Mouse (Mus musculus): ENCODE results near the gene Cd300lg.

Cd300lg gene

DNA sequence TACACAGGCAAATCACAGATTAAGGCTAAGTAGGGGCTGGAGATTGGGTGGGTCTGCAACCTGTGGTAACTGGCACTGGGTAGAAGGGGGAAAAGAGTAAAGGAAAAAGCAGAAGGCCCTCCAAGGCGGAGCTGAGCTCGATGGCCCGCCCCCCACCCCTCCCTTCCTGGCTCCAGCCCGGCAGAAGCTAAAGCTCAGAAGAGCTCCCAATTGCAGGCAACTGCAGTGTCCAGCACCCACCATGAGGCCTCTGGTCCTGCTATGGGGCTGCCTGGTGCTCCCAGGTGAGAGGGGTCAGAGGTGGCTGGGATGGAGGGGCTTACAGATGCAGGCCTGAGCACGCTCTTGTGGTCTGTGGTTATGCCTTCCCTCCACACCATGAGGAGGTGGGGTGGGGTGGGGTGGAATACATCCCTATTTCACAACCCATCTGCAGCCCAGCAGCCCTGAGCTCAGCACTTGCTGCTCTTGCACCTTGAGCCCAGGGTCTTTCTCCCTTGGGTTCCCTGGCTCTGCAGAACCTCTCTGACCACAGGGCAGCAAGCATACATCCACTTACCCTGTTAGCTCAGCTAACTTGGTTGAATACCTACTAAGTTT is at the start of gene Cd300lg:
Gene Cd300lg (plus strand): TSS at position 160 of the 600 bp plus-strand sequence.
- in situ Hi-C loops (cut with MboI, MseI) = no loop called here

GRCm38 (mm10) chr11:101991813-101992212 is 49.5 kb upstream of the Cd300lg start:
- in situ Hi-C loops (cut with MboI, MseI) = no loop called here

DNA sequence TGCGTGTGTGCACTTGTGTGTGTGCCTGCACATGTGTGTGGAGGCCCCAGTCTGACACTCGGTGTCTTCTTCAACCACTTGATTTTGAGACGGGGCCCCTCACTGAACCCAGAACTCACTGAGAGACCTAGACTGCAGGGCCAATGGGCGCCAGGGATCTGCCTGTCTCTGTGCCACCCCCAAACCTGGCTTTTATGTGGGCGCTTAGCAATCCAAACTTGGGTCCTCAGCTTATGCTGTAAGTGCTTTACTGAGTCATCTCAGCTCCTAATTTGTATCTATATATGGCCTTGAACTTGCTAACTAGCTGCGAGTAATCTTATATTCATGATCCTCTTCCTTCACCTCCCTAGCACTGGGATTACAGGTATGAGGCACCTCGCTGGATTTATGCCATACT is 48.9 kb upstream of the Cd300lg start:
- in situ Hi-C loops (cut with MboI, MseI) = no loop called here

DNA sequence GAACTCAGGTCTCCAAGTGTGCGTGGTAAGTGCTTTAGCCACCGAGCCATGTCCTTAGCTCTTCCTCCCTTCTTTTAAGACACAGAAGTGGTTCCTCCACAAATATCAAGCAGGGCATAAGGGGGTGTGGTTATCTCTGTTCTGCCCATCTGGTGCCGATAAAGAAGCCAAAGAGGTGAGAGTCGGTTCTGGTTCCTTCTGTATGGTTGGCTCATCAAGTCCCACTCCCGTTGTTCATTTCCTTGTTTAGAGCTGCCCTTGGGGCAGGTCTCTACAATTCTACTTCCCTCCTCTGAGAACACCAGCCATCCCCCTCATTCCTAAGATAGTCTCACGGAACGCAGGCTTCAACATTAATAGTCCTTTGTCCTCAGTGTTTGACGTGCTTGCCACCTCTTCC is 47.2 kb upstream of the Cd300lg start:
- in situ Hi-C loops (cut with MboI, MseI) = no loop called here

DNA sequence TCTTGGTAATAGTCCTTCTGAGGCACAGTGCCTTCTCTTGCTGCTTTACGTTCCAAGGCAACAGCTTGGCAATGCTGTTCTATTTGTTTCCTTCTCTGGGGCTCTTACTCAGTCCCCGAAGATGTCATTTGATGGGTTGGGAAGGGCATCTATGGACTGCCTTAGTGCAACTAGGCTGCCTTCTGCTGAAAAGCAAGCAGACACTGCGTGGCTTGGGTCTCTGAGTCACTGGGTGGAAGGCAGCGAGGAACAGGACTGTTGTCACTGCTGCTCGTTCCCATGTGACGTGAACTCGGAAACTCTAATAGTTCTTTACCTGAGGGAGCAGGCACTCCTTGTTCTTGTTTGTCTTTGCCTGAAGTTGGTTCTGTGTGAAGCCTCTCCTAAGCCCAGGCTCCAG is 45.4 kb upstream of the Cd300lg start:
- in situ Hi-C loops (cut with MboI, MseI) = no loop called here

GRCm38 (mm10) chr11:101998258-101998657 is 43.1 kb upstream of the Cd300lg start:
- in situ Hi-C loops (cut with MboI, MseI) = no loop called here

DNA sequence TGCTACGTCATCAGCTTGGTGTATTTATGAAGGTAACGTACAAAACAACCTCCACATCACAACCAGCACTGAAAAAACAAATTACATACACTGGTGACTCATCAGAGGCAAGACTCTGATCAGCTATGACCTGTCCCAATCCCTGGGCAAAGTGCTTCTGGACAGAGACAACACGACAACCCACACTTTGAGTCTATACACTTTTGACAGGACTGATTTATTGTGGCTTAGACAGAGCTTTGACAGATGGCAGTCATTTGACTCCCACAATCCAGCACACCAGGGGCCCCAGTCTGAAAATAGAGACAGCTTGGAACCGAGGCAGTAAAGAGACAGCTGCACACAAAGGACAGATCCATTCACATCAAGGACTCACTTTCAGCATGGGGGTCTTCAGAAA is 41.8 kb upstream of the Cd300lg start:
- in situ Hi-C loops (cut with MboI, MseI) = no loop called here

DNA sequence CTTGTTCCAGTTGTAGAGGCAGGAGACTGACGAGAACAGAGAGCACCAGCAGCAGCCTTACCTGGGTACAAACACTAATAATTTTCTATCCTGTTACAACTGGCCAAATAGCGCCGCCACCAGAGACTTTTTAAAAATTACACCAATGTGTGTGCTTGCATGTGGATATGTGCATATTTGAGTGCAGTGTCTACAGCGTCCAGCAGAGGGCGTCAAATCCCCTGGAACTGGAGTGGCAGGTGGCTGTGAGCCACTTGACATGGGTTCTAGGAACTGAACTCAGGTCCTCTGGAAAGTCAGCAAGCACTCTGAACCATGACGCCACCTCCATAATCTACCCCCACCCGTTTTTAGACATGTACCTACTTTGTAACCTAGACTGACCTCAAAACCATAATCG is 37.1 kb upstream of the Cd300lg start:
- in situ Hi-C loops (cut with MboI, MseI) = no loop called here

DNA sequence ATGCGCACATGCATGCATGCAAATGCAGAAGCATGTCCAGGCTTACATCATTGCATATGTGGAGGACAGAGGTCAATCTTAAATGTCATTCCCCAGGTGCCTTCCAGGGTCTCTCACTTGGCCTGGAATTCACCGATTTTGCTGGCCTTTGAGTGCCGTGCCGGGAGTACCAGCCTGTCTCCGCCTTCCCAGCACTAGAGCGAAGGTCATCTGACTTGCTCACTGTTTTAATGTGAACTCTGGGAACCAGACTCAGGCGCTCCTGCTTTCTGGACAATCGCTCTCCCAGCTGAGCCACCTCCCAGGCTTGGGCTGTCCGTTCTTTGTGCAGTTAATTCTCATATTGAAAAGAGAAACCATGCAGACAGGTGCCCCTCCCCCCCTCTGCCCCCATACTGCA is 35.0 kb upstream of the Cd300lg start:
- in situ Hi-C loops (cut with MboI, MseI) = no loop called here

GRCm38 (mm10) chr11:102006688-102007087 is 34.6 kb upstream of the Cd300lg start:
- in situ Hi-C loops (cut with MboI, MseI) = no loop called here

DNA sequence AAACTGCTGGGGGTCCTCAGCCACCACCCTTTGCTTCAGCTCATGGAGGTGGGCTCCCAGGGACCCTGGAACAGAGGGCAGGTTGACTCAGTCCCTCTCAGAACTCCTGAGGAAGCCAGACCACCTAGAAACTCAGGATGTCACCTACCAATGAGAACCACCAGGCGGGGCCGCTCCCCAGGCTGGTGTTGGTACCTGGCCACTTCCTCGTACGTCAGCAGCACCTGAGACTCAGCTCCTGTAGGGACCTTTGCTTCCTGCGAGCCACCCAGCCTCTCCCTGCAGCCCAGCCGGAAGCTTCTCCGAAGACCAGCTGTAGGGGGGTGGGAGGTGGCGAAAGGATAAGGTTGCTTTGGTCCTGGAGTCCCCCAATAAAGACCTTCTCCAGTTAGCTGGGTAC is 32.9 kb upstream of the Cd300lg start:
- in situ Hi-C loops (cut with MboI, MseI) = no loop called here

DNA sequence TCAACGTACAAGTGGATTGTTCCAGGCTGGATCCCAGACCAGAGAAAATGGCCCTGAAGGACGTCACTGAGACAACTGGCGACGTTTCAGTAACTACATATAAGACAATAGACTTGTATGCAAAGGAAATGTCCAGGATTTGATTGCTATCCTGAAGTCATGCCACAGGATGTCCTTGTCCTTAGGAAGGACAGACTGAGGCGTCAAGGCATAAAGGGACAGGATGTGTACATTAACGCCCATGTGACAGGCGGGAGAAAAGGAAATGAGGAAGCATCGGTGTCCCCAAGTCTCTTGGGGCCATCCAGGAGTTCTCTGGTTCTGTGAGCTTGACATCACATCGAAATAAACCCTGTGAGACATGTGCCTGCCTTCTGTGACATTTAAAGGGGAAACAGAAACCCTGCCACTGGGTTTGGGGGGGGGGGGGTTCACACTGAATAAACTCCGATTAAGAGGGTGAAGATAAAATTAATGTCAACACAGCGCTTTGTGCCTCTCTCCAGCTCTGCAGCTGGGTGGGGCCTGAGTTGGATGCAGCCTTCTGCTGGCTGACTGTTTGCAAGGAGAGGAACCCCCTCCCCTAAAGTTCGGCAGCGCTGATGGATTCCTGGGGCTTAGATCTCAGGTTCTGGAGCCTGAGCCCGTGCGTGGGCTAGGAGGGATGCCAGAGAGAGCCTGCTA is 32.2 kb upstream of the Cd300lg start:
- in situ Hi-C loops (cut with MboI, MseI) = no loop called here

- in situ Hi-C loops (cut with MboI, MseI) = no loop called here
Measured at GRCm38 (mm10) chr11:102010140-102010539, 31.2 kb upstream of the Cd300lg start.

- in situ Hi-C loops (cut with MboI, MseI) = no loop called here
Measured at GRCm38 (mm10) chr11:102011510-102011909, 29.8 kb upstream of the Cd300lg start.

DNA sequence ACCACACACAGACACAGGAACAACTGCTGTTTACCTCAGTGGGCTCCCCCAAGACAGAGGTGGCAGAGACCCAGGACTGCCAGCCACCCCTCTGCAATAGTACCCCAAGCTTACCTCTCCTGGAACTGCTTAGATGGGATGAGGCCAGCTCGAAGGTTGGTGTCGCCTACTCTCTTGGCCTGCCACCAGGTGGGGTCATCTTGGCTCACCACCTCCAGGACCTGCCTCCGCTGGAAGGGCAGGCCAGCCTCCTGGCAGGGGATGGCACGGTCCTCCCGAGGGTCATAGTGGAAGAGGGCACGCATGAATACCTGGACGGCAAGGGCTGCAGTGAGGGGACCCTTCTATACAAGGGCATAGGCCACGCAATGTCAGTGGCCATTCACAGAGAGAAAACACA is 28.1 kb upstream of the Cd300lg start:
- in situ Hi-C loops (cut with MboI, MseI) = no loop called here

- in situ Hi-C loops (cut with MboI, MseI) = no loop called here
Measured at GRCm38 (mm10) chr11:102015472-102015871, 25.8 kb upstream of the Cd300lg start.

GRCm38 (mm10) chr11:102016136-102016535 is 25.2 kb upstream of the Cd300lg start:
- in situ Hi-C loops (cut with MboI, MseI) = no loop called here

- in situ Hi-C loops (cut with MboI, MseI) = no loop called here
Measured at GRCm38 (mm10) chr11:102019736-102020135, 21.6 kb upstream of the Cd300lg start.

GRCm38 (mm10) chr11:102021196-102021595 is 20.1 kb upstream of the Cd300lg start:
- in situ Hi-C loops (cut with MboI, MseI) = no loop called here

GRCm38 (mm10) chr11:102023406-102023805 is 17.9 kb upstream of the Cd300lg start:
- in situ Hi-C loops (cut with MboI, MseI) = no loop called here

GRCm38 (mm10) chr11:102024084-102024758 is 17.1 kb upstream of the Cd300lg start:
- in situ Hi-C loops (cut with MboI, MseI) = no loop called here

- in situ Hi-C loops (cut with MboI, MseI) = no loop called here
Measured at GRCm38 (mm10) chr11:102024875-102025274, 16.4 kb upstream of the Cd300lg start.

DNA sequence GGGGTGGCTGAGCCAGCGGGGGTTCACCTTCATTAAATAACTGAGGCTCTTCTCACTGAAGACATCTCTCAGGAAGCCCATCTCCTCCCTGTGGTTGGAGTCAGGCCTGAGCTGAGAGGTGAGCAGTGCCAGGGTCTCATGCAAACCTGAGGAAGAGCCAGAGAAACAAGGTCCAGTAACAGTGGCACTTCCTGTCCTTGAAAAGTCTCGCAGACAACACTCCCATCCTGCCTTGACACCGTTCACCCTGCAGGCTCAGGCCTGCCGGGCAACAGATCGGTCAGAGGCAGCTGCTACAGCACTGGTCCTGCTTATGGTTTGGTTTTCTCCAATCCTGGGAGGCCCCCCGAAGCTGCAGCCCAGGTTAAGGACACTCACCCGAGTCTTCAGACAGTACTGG is 16.0 kb upstream of the Cd300lg start:
- in situ Hi-C loops (cut with MboI, MseI) = no loop called here
